Mouse (Mus musculus) bone marrow, adult 2 months (tissue): Measurements from ENCODE around the gene Ngp.

Experiments
- CTCF ChIP-seq: fragments of 200-500 bp; IDR thresholded peaks from 2 replicates; pipeline ENCODE4 v1.5.1; 2011; ENCODE audit warnings: low read length, control low read depth; ENCODE audit not compliant: control insufficient read depth, insufficient read depth
- POLR2A ChIP-seq: fragments of 200-500 bp; IDR thresholded peaks from 2 replicates; pipeline ENCODE4 v1.6.1; 2011; ENCODE audit warnings: low read depth, mild to moderate bottlenecking, control low read depth, low read length, borderline replicate concordance; ENCODE audit not compliant: control insufficient read depth

DNA sequence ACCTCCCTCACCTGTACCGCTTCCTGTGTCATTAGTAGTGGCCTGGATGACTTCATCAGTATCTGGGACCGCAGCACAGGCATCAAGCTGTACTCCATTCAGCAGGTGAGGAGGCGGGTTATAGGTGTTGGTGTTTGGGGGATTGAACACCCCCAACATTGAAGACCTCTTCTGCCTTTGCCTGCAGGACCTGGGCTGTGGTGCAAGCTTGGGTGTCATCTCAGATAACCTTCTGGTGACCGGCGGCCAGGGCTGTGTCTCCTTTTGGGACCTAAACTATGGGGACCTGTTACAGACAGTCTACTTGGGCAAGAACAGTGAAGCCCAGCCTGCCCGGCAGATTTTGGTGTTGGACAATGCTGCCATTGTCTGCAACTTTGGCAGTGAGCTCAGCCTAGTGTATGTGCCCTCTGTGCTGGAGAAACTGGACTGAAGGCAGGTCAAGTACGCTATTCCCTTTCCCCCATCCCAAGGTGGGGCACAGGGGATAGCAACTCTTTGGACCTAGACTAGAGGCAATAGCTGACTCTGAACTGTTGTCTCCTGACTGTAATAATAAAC lies 35.1 kb upstream of the Ngp start:
- TF ChIP-seq CTCF, result no peak
- no peak for TF ChIP-seq POLR2A
